Mouse (Mus musculus) kidney, embryonic 15.5 days (tissue): ENCODE data around the gene Cplx1. TPM values are rescaled to one million over a fixed set of nuclear protein-coding genes. Genes with fewer than 3 reads are reported as not detected.

Experiments used
- ATAC-seq: fragments of 200-750 bp; cut with Nextera tagmentation; replicated peaks from 2 replicates; pipeline ENCODE4 v1.8.0; 2017; ENCODE audit warnings: moderate TSS enrichment; ENCODE audit not compliant: low FRiP score
- H3K27ac ChIP-seq: fragments of 300-500 bp; sonication (generic); 2 replicates; pipeline ENCODE4 v1.5.1; 2015; ENCODE audit warnings: mild to moderate bottlenecking, inconsistent platforms
- H3K27me3 ChIP-seq: fragments of 300-500 bp; sonication (generic); 2 replicates; pipeline ENCODE4 v1.6.1; 2015; ENCODE audit warnings: inconsistent platforms
- H3K36me3 ChIP-seq: fragments of 300-500 bp; sonication (generic); 2 replicates; pipeline ENCODE4 v1.6.1; 2015; ENCODE audit warnings: inconsistent platforms
- H3K4me1 ChIP-seq: fragments of 300-500 bp; sonication (generic); 2 replicates; pipeline ENCODE4 v1.6.1; 2015; ENCODE audit warnings: inconsistent platforms
- H3K4me2 ChIP-seq: fragments of 300-500 bp; sonication (generic); 2 replicates; pipeline ENCODE4 v1.6.1; 2015; ENCODE audit warnings: moderate library complexity, mild to moderate bottlenecking, inconsistent platforms
- H3K4me3 ChIP-seq: fragments of 300-500 bp; sonication (generic); replicated peaks from 2 replicates; pipeline ENCODE4 v1.5.1; 2015; ENCODE audit warnings: mild to moderate bottlenecking, inconsistent platforms
- H3K9ac ChIP-seq: fragments of 300-500 bp; sonication (generic); 2 replicates; pipeline ENCODE4 v1.6.1; 2015; ENCODE audit warnings: mild to moderate bottlenecking, inconsistent platforms
- H3K9me3 ChIP-seq: fragments of 300-500 bp; sonication (generic); replicated peaks from 2 replicates; pipeline ENCODE4 v1.6.1; 2016; ENCODE audit warnings: inconsistent platforms
- WGBS: fragments of 180-500 bp; shearing (Covaris S2); methylation state at CpG from one replicate; pipeline ENCODE4 v1.1.7; 2015; ENCODE audit warnings: mixed read lengths; 5-methylcytosine and 5-hydroxymethylcytosine counted together
- polyA plus RNA-seq: library from polyadenylated mRNA; unstranded; fragments of >200 nt; fragmentation: Nextera tagmentation; extraction: Ambion mirVana; gene quantifications from 2 replicates; pipeline ENCODE4 v1.2.1, GENCODE M21; 2015

Gene Cplx1
- 1.1 and 2.2 TPM in 2 replicates for polyA plus RNA-seq

GRCm38 (mm10) chr5:108549489-108550206 lies at the start of gene Cplx1:
Gene Cplx1 (minus strand): TSS chr5:108550024.
- Histone ChIP-seq H3K36me3 (no peaks in the 10 kb centered on the region), H3K27ac (no peak within 1 kb of the TSS), H3K4me3 (peak within 1 kb of the TSS; percentile 31), H3K9ac (no peak within 1 kb of the TSS), H3K27me3 (peaks cover 49% of the 10 kb centered on the region), H3K4me2 (peak within 1 kb of the TSS; percentile 66), H3K9me3 (no peaks in the 10 kb centered on the region), H3K4me1 (peaks cover 12% of the 10 kb centered on the region)
- ATAC-seq = peak; percentile 76
- under 1% methylated on average over 56 of the region's 56 CpGs for WGBS

- Histone ChIP-seq H3K9me3 (no peaks in the 10 kb centered on the region), H3K4me1 (no peaks in the 10 kb centered on the region), H3K27ac (no peak overlapping the region), H3K9ac (no peak overlapping the region), H3K27me3 (no peaks in the 10 kb centered on the region), H3K4me2 (no peak overlapping the region), H3K36me3 (peaks cover 96% of the 10 kb centered on the region), H3K4me3 (no peak overlapping the region)
- ATAC-seq = no peak
- WGBS = 91% methylated on average over 3 of the region's 3 CpGs
Measured at GRCm38 (mm10) chr5:108581361-108581891, 31.6 kb upstream of the Cplx1 start.

GRCm38 (mm10) chr5:108573054-108573453 lies 23.2 kb upstream of the Cplx1 start:
- Histone ChIP-seq H3K4me3 (no peak overlapping the region), H3K9me3 (no peaks in the 10 kb centered on the region), H3K27me3 (no peaks in the 10 kb centered on the region), H3K27ac (no peak overlapping the region), H3K4me1 (no peaks in the 10 kb centered on the region), H3K4me2 (no peak overlapping the region), H3K36me3 (peaks cover 100% of the 10 kb centered on the region), H3K9ac (no peak overlapping the region)
- WGBS = 90% methylated on average over 6 of the region's 6 CpGs
- ATAC-seq = no peak

GRCm38 (mm10) chr5:108570991-108571390 lies 21.2 kb upstream of the Cplx1 start:
- H3K9ac ChIP-seq = no peak overlapping the region
- ATAC-seq = no peak
- WGBS = 75% methylated on average over 1 of the region's 1 CpGs
- no peak overlapping the region for H3K27ac ChIP-seq
- H3K36me3 ChIP-seq = peaks cover 95% of the 10 kb centered on the region
- no peaks in the 10 kb centered on the region for H3K9me3 ChIP-seq
- H3K4me3 ChIP-seq = no peak overlapping the region
- H3K4me1 ChIP-seq = no peaks in the 10 kb centered on the region
- no peaks in the 10 kb centered on the region for H3K27me3 ChIP-seq
- H3K4me2 ChIP-seq = no peak overlapping the region

GRCm38 (mm10) chr5:108567104-108567503 lies 17.3 kb upstream of the Cplx1 start:
- WGBS = 85% methylated on average over 2 of the region's 2 CpGs
- Histone ChIP-seq H3K4me1 (no peaks in the 10 kb centered on the region), H3K27me3 (no peaks in the 10 kb centered on the region), H3K9me3 (no peaks in the 10 kb centered on the region), H3K4me2 (no peak overlapping the region), H3K9ac (no peak overlapping the region), H3K27ac (no peak overlapping the region), H3K36me3 (peaks cover 56% of the 10 kb centered on the region), H3K4me3 (no peak overlapping the region)
- no peak for ATAC-seq

- H3K9ac ChIP-seq = no peak overlapping the region
- WGBS = 86% methylated on average over 4 of the region's 4 CpGs
- no peak overlapping the region for H3K4me2 ChIP-seq
- no peak overlapping the region for H3K27ac ChIP-seq
- no peak for ATAC-seq
- no peaks in the 10 kb centered on the region for H3K27me3 ChIP-seq
- peaks cover 50% of the 10 kb centered on the region for H3K36me3 ChIP-seq
- no peak overlapping the region for H3K4me3 ChIP-seq
- no peaks in the 10 kb centered on the region for H3K4me1 ChIP-seq
- no peaks in the 10 kb centered on the region for H3K9me3 ChIP-seq
Measured at GRCm38 (mm10) chr5:108566523-108566922, 16.7 kb upstream of the Cplx1 start.

GRCm38 (mm10) chr5:108565381-108565780 lies 15.6 kb upstream of the Cplx1 start:
- Histone ChIP-seq H3K36me3 (peaks cover 39% of the 10 kb centered on the region), H3K9ac (no peak overlapping the region), H3K4me3 (no peak overlapping the region), H3K4me1 (no peaks in the 10 kb centered on the region), H3K9me3 (no peaks in the 10 kb centered on the region), H3K27me3 (no peaks in the 10 kb centered on the region), H3K4me2 (no peak overlapping the region), H3K27ac (no peak overlapping the region)
- no peak for ATAC-seq
- WGBS = 85% methylated on average over 2 of the region's 2 CpGs

- Histone ChIP-seq H3K36me3 (peaks cover 29% of the 10 kb centered on the region), H3K9ac (no peak overlapping the region), H3K4me1 (no peaks in the 10 kb centered on the region), H3K4me2 (no peak overlapping the region), H3K27ac (no peak overlapping the region), H3K9me3 (no peaks in the 10 kb centered on the region), H3K4me3 (no peak overlapping the region), H3K27me3 (no peaks in the 10 kb centered on the region)
- WGBS = 85% methylated on average over 3 of the region's 3 CpGs
- ATAC-seq = no peak
Measured at GRCm38 (mm10) chr5:108564346-108564745, 14.5 kb upstream of the Cplx1 start.

- no peak overlapping the region for H3K27ac ChIP-seq
- H3K4me2 ChIP-seq = no peak overlapping the region
- WGBS = 97% methylated on average over 2 of the region's 2 CpGs
- H3K36me3 ChIP-seq = peaks cover 10% of the 10 kb centered on the region
- H3K4me3 ChIP-seq = no peak overlapping the region
- H3K4me1 ChIP-seq = no peaks in the 10 kb centered on the region
- H3K9me3 ChIP-seq = no peaks in the 10 kb centered on the region
- no peaks in the 10 kb centered on the region for H3K27me3 ChIP-seq
- ATAC-seq = no peak
- H3K9ac ChIP-seq = no peak overlapping the region
Measured at GRCm38 (mm10) chr5:108562483-108562882, 12.7 kb upstream of the Cplx1 start.

GRCm38 (mm10) chr5:108556986-108557385 lies 7.2 kb upstream of the Cplx1 start:
- no peak overlapping the region for H3K4me2 ChIP-seq
- H3K9me3 ChIP-seq = no peaks in the 10 kb centered on the region
- H3K27me3 ChIP-seq = peaks cover 14% of the 10 kb centered on the region
- no peaks in the 10 kb centered on the region for H3K36me3 ChIP-seq
- ATAC-seq = no peak
- H3K4me3 ChIP-seq = no peak overlapping the region
- no peaks in the 10 kb centered on the region for H3K4me1 ChIP-seq
- H3K9ac ChIP-seq = no peak overlapping the region
- H3K27ac ChIP-seq = no peak overlapping the region
- 77% methylated on average over 4 of the region's 4 CpGs for WGBS

- no peak overlapping the region for H3K9ac ChIP-seq
- ATAC-seq = no peak
- no peaks in the 10 kb centered on the region for H3K9me3 ChIP-seq
- H3K4me2 ChIP-seq = no peak overlapping the region
- no peak overlapping the region for H3K27ac ChIP-seq
- H3K27me3 ChIP-seq = peaks cover 43% of the 10 kb centered on the region
- H3K36me3 ChIP-seq = no peaks in the 10 kb centered on the region
- WGBS = 74% methylated on average over 1 of the region's 1 CpGs
- H3K4me3 ChIP-seq = no peak overlapping the region
- peaks cover 12% of the 10 kb centered on the region for H3K4me1 ChIP-seq
Measured at GRCm38 (mm10) chr5:108554041-108554440, 4.2 kb upstream of the Cplx1 start.

GRCm38 (mm10) chr5:108550207-108550594 lies 377 bp upstream of the Cplx1 start:
- Histone ChIP-seq H3K27me3 (peaks cover 51% of the 10 kb centered on the region), H3K9ac (no peak overlapping the region), H3K4me3 (peak overlapping the region; percentile 31), H3K9me3 (no peaks in the 10 kb centered on the region), H3K36me3 (no peaks in the 10 kb centered on the region), H3K27ac (no peak overlapping the region), H3K4me1 (peaks cover 12% of the 10 kb centered on the region), H3K4me2 (peak overlapping the region; percentile 66)
- ATAC-seq = 0 out of 2 replicates have a peak, but pooled peaks have one; percentile 19
- WGBS = 2% methylated on average over 16 of the region's 16 CpGs
